Mouse (Mus musculus) heart, embryonic 14.5 days (tissue): ENCODE results near the gene Rab8b. TPM values are rescaled to one million over a fixed set of nuclear protein-coding genes. Genes with fewer than 3 reads are reported as not detected.
A peak's percentile ranks its signal among the peaks of the same experiment; 100 is the strongest.
"Not testable (repeated sequence)": the region's sequence is repeated elsewhere in the genome, so short reads cannot be mapped to it uniquely, and the experiment has no call there.

Source experiments
- ATAC-seq: fragments of 200-750 bp; cut with Nextera tagmentation; 2 replicates; pipeline ENCODE4 v1.8.0; 2017; ENCODE audit warnings: low read depth, moderate TSS enrichment; ENCODE audit not compliant: insufficient number of reproducible peaks, insufficient read depth, low FRiP score
- H3K27ac ChIP-seq, 2 experiments: fragments of 200-500 bp in 1 of 2; fragments of 300-500 bp in 1 of 2; sonication (generic) in 1 of 2; replicated peaks in 1 of 2; 2 replicates each; pipeline ENCODE4 v1.5.1; 2012 to 2014; ENCODE audit warnings: low read depth in 2 of 2, low read length in 2 of 2, control low read depth in 1 of 2, mild to moderate bottlenecking in 1 of 2, mixed read lengths in 1 of 2; ENCODE audit not compliant: control insufficient read depth in 1 of 2, insufficient read depth in 1 of 2
- H3K27me3 ChIP-seq: fragments of 300-500 bp; sonication (generic); 2 replicates; pipeline ENCODE4 v1.6.1; 2014; ENCODE audit warnings: mild to moderate bottlenecking, low read length, control low read depth; ENCODE audit not compliant: control insufficient read depth, insufficient read depth
- H3K36me3 ChIP-seq: fragments of 300-500 bp; sonication (generic); 2 replicates; pipeline ENCODE4 v1.6.1; 2014; ENCODE audit warnings: mild to moderate bottlenecking, control low read depth, low read length, mixed read lengths; ENCODE audit not compliant: control insufficient read depth, insufficient read depth
- H3K4me1 ChIP-seq, 2 experiments: fragments of 200-500 bp in 1 of 2; fragments of 300-500 bp in 1 of 2; sonication (generic) in 1 of 2; 2 replicates each; pipeline ENCODE4 v1.6.1; 2012 to 2014; ENCODE audit warnings: low read length in 2 of 2, control low read depth in 1 of 2, mixed read lengths in 1 of 2; ENCODE audit not compliant: control insufficient read depth in 2 of 2, insufficient read depth in 2 of 2
- H3K4me2 ChIP-seq: fragments of 300-500 bp; sonication (generic); 2 replicates; pipeline ENCODE4 v1.6.1; 2014; ENCODE audit warnings: mild to moderate bottlenecking, low read length
- H3K4me3 ChIP-seq, 2 experiments: fragments of 200-500 bp in 1 of 2; fragments of 300-500 bp in 1 of 2; sonication (generic) in 1 of 2; 2 replicates each; pipeline ENCODE4 v1.5.1; 2012 to 2014; ENCODE audit warnings: low read length in 2 of 2, mild to moderate bottlenecking in 2 of 2, control low read depth in 1 of 2, low read depth in 1 of 2, moderate library complexity in 1 of 2; ENCODE audit not compliant: control insufficient read depth in 1 of 2, insufficient read depth in 1 of 2
- H3K9ac ChIP-seq: fragments of 300-500 bp; sonication (generic); 2 replicates; pipeline ENCODE4 v1.6.1; 2014; ENCODE audit warnings: mild to moderate bottlenecking, low read length
- H3K9me3 ChIP-seq: fragments of 300-500 bp; sonication (generic); 2 replicates; pipeline ENCODE4 v1.6.1; 2016; ENCODE audit warnings: low read length, control low read depth; ENCODE audit not compliant: control insufficient read depth
- WGBS: fragments of 180-500 bp; shearing (Covaris S2); extraction: QIAGEN DNeasy Blood & Tissue Kit; methylation state at CpG from one replicate; pipeline ENCODE4 v1.1.7; 2014; 5-methylcytosine and 5-hydroxymethylcytosine counted together
- polyA plus RNA-seq: library from polyadenylated mRNA; unstranded; fragments of >200 nt; fragmentation: Nextera tagmentation; extraction: Ambion mirVana; gene quantifications from 2 replicates; pipeline ENCODE4 v1.2.1, GENCODE M21; 2014

Gene Rab8b
- polyA plus RNA-seq, 1 experiment from 2014 or later: 18.9 TPM

DNA sequence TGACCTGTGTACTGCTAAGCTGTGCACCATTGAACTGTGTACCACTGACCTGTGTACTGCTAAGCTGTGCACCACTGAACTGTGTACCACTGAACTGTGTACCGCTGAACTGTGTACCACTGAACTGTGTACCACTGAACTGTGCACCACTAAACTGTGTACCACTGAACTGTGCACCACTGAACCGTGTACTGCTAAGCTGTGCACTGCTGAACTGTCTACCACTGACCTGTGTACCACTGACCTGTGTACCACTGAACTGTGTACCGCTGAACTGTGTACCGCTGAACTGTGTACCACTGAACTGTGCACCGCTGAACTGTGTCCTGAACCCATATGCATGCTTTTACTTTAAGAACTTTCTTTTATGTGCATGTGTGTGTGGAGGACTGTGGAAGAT is 45.2 kb downstream of the Rab8b start:
- H3K4me3 ChIP-seq: no peak overlapping the region
- H3K9me3 ChIP-seq: peaks cover 8% of the 10 kb centered on the region
- H3K36me3 ChIP-seq: no peaks in the 10 kb centered on the region
- WGBS: 96% methylated on average over 5 of the region's 5 CpGs
- no peak overlapping the region for H3K27ac ChIP-seq
- no peak overlapping the region for H3K4me2 ChIP-seq
- H3K4me1 ChIP-seq: peaks cover 0 to 10% of the 10 kb centered on the region in 2 experiments; a peak in 2 of 4 replicates
- ATAC-seq: no peak
- H3K27me3 ChIP-seq: no peaks in the 10 kb centered on the region
- H3K9ac ChIP-seq: no peak overlapping the region

DNA sequence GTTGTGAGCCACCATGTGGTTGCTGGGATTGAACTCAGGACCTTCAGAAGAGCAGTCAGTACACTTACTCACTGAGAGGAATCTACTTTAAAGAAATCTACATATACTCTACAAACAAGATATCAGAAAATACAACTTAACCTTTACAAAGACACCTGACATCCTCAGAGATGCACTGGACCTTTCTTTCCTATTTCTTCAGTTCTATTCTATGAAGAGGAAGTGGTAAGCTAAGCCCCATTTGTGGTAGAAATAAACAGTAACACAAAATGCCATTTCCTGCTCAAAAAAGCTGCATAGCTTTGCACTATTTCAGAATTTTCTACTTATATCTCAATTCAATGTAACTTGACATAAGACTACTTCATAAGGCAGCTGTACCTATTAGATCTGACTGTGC is 46.0 kb downstream of the Rab8b start:
- no peaks in the 10 kb centered on the region for H3K36me3 ChIP-seq
- H3K4me1 ChIP-seq: peaks cover 0 to 10% of the 10 kb centered on the region in 2 experiments; a peak in 2 of 4 replicates
- H3K4me2 ChIP-seq: no peak overlapping the region
- H3K27ac ChIP-seq: no peak overlapping the region
- H3K9me3 ChIP-seq: peaks cover 8% of the 10 kb centered on the region
- ATAC-seq: no peak
- H3K27me3 ChIP-seq: no peaks in the 10 kb centered on the region
- no peak overlapping the region for H3K4me3 ChIP-seq
- no peak overlapping the region for H3K9ac ChIP-seq

DNA sequence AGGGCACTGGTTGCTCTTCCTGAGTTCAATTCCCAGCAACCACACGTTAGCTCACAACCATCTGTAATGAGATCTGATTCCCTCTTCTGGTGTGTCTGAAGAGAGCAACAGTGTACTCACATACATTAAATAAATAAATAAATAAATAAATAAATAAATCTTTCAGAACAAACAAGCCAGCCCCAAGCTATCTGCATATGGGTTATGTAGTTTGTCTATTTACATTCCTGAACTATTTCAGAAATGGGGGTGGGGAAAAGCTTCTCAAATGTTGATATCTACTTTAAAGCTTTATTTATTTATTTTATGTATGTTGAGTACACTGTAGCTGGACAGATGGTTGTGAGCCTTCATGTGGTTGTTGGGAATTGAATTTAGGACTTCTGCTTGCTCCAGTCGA is 46.5 kb downstream of the Rab8b start:
- H3K27ac ChIP-seq, ATAC-seq, H3K36me3 ChIP-seq: not testable (repeated sequence)

DNA sequence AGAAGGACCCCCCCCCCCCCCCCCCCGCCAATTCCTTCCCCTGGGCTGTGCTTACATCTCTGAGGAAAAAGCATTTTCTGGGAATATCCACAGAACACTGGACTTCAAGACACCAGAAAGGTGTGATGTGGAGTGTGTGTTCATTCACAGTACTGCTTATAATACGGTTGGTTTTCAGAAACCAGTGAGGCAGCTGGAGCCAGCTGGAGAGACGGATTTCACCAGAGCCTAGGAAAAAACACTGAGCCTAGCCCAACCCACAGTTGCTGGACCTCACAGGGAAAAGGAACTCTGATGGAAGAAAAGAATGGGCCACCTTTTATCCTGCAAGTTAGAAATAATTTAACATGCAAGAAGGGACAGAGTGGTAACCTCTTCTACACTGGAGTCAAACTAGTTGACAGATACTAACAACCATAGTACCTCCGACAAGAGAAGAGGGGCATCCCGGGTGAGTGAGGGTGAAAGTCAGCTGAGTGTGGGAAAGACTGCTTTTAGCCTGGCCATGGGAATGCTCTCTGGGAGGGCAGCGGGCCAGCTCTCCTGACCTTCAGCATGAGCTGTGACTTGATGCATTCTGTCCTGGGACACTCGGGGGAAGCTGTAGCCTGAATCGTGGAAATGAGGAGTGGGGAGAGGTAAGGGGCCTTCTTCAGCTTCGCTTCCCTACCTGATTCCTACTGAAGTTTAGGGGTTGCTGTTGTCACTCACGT is 47.3 kb downstream of the Rab8b start:
- WGBS: 50% methylated on average over 10 of the region's 10 CpGs
- Histone ChIP-seq H3K4me1 (peaks cover 0 to 17% of the 10 kb centered on the region in 2 experiments; a peak in 2 of 4 replicates), H3K27ac (peak overlapping the region; percentile 26 to 45; a peak in 2 of 4 replicates), H3K9me3 (peaks cover 6% of the 10 kb centered on the region), H3K4me2 (no peak overlapping the region), H3K36me3 (no peaks in the 10 kb centered on the region), H3K27me3 (no peaks in the 10 kb centered on the region), H3K9ac (no peak overlapping the region), H3K4me3 (no peak overlapping the region)
- ATAC-seq: no peak

More for the DNA sequence above, 46.5 kb downstream of the Rab8b start:
- H3K9me3 ChIP-seq, H3K4me2 ChIP-seq, H3K4me3 ChIP-seq, H3K27me3 ChIP-seq, H3K9ac ChIP-seq: not testable (repeated sequence)
- H3K4me1 ChIP-seq: peaks cover 0 to 15% of the 10 kb centered on the region in 2 experiments; a peak in 2 of 4 replicates
- whole genome bisulfite sequencing: 85% methylated on average over 2 of the region's 2 CpGs

DNA sequence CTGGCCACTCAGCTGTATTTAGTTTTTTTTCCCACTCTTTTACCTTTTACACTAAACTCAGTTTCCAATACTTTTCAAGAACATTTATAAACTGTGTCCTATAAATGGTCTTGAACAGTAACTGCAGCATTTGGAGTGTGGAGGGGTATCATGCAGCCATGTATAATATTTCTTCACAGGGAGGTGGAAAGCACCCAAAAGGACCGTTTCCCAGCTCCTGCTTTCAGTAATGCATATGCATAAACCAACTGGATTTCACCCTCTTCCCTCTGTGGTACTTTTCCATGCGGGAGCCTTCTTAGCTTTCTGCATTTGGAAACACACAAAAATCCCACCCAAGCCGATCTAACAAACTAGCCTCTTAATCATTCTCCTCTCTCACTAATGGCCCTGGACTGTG is 54.8 kb downstream of the Rab8b start:
- H3K9me3 ChIP-seq: no peaks in the 10 kb centered on the region
- ATAC-seq: no peak
- H3K4me1 ChIP-seq: peaks cover 2 to 20% of the 10 kb centered on the region in 2 experiments; a peak in 2 of 4 replicates
- no peak overlapping the region for H3K9ac ChIP-seq
- H3K27me3 ChIP-seq: no peaks in the 10 kb centered on the region
- no peak overlapping the region for H3K4me3 ChIP-seq
- peaks cover 14% of the 10 kb centered on the region; the same call in 1 of the 2 replicates for H3K36me3 ChIP-seq
- WGBS: 77% methylated on average over 3 of the region's 3 CpGs
- no peak overlapping the region for H3K4me2 ChIP-seq
- no peak overlapping the region; a peak in 1 of 4 replicates for H3K27ac ChIP-seq

DNA sequence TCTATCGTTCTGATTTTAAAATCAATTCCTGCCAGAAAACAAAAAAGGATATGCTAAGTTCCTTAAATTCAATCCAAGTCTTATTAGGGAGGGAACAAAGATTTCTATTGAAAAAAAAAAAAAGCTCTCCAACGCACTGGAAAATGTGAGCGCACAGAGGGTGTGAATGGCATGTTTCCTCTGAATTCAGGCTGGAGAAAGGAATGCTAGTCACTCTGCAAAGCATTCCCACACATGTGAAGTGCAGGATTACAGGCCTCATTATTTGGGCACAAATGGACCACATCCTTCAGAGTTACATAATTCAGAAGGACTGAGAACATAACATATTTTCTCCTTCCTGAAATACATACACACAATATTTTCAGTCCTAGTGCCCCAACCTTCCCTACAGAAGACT is 56.0 kb downstream of the Rab8b start:
- H3K27ac ChIP-seq: peak overlapping the region in 1 of 2 experiments; percentile 46; a peak in 1 of 4 replicates
- no peak overlapping the region for H3K9ac ChIP-seq
- no peaks in the 10 kb centered on the region for H3K9me3 ChIP-seq
- H3K4me1 ChIP-seq: peaks cover 2 to 19% of the 10 kb centered on the region in 2 experiments; a peak in 2 of 4 replicates
- H3K4me2 ChIP-seq: no peak overlapping the region
- no peak overlapping the region for H3K4me3 ChIP-seq
- ATAC-seq: no peak
- WGBS: 38% methylated on average over 3 of the region's 3 CpGs
- peaks cover 18% of the 10 kb centered on the region; the same call in 1 of the 2 replicates for H3K36me3 ChIP-seq
- H3K27me3 ChIP-seq: no peaks in the 10 kb centered on the region

DNA sequence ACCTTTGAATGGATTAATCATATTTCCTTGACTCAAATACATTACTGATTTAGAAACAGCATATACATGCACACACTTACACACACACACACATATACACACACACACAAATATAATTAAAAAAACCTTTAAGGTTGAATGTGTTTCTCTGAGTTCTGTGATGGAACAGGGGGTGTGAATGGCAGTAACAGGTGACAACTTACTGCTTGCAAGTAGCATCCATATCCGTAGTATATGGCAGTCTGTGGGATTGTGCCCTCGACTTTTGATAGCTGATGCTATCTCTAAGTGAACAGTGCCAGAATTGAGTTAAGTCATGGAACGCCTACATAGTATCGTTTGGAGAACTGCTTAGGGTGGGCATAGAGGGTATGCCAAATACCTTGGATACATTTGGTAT is 57.3 kb downstream of the Rab8b start:
- Histone ChIP-seq H3K4me2 (no peak overlapping the region), H3K4me3 (no peak overlapping the region), H3K36me3 (peaks cover 18% of the 10 kb centered on the region; the same call in 1 of the 2 replicates), H3K4me1 (peaks cover 2 to 13% of the 10 kb centered on the region in 2 experiments; a peak in 2 of 4 replicates), H3K9ac (no peak overlapping the region), H3K27me3 (no peaks in the 10 kb centered on the region), H3K9me3 (no peaks in the 10 kb centered on the region), H3K27ac (no peak overlapping the region)
- WGBS: 80% methylated on average over 4 of the region's 4 CpGs
- ATAC-seq: no peak
